Mouse (Mus musculus) lung, adult 2 months (tissue): ENCODE results near the gene Adcy1. TPM values are rescaled to one million over a fixed set of nuclear protein-coding genes. Genes with fewer than 3 reads are reported as not detected.

Experiments used
- DNase-seq: peaks from one replicate; pipeline ENCODE4 v3.0.0; 2022
- H3K4me1 ChIP-seq: fragments of 200-500 bp; 2 replicates; pipeline ENCODE4 v1.6.1; 2011; ENCODE audit warnings: low read length; ENCODE audit not compliant: control insufficient read depth, insufficient read depth
- H3K4me3 ChIP-seq: fragments of 200-500 bp; replicated peaks from 2 replicates; pipeline ENCODE3; 2011; ENCODE audit warnings: low read depth, mild to moderate bottlenecking, control low read depth, low read length; ENCODE audit errors: extremely low read depth
- CTCF ChIP-seq: fragments of 200-500 bp; IDR thresholded peaks from 2 replicates; pipeline ENCODE4 v1.5.1; 2011; ENCODE audit warnings: mild to moderate bottlenecking, low read length, control low read depth; ENCODE audit not compliant: insufficient read depth
- POLR2A ChIP-seq: fragments of 200-500 bp; IDR thresholded peaks from 2 replicates; pipeline ENCODE4 v1.6.1; 2011; ENCODE audit warnings: low read depth, mild to moderate bottlenecking, control low read depth, low read length, borderline replicate concordance; ENCODE audit errors: extremely low read depth
- WGBS: fragments of 180-500 bp; shearing (Covaris S2); methylation state at CpG from one replicate; pipeline ENCODE4 v1.1.7; 2018; 5-methylcytosine and 5-hydroxymethylcytosine counted together
- polyA plus RNA-seq: library from polyadenylated mRNA; depleted of rRNA; stranded (reverse); fragments of >200 nt; gene quantifications from 2 replicates; pipeline ENCODE4 v1.2.3, GENCODE M21; 2012

Adcy1 gene
- polyA plus RNA-seq, 1 experiment = 1.3 TPM

- H3K4me3 ChIP-seq = no peak overlapping the region
- WGBS = 43% methylated on average over 4 of the region's 4 CpGs
- TF ChIP-seq CTCF (no peak), POLR2A (no peak)
- DNase-seq = no peak
- H3K4me1 ChIP-seq = no peaks in the 10 kb centered on the region
These were observed 97.4 kb downstream of the Adcy1 start for GRCm38 (mm10) chr11:7160637-7161101.

- Histone ChIP-seq H3K4me3 (no peak overlapping the region), H3K4me1 (no peaks in the 10 kb centered on the region)
- TF ChIP-seq CTCF (0 out of 2 replicates have a peak, but pooled peaks have one; percentile 26), POLR2A (no peak)
- DNase-seq = no peak
- WGBS = 77% methylated on average over 8 of the region's 8 CpGs
These were observed 98.3 kb downstream of the Adcy1 start for GRCm38 (mm10) chr11:7161502-7162174.

- 68% methylated on average over 4 of the region's 4 CpGs for WGBS
- TF ChIP-seq CTCF (no peak), POLR2A (no peak)
- no peaks in the 10 kb centered on the region for H3K4me1 ChIP-seq
These were observed 101.1 kb downstream of the Adcy1 start for GRCm38 (mm10) chr11:7164416-7164815.

GRCm38 (mm10) chr11:7169645-7170044, 106.4 kb downstream of the Adcy1 start:
- DNase-seq = no peak
- no peak for TF ChIP-seq POLR2A
- TF ChIP-seq CTCF = no peak
- Histone ChIP-seq H3K4me3 (no peak overlapping the region), H3K4me1 (no peaks in the 10 kb centered on the region)
- WGBS = 95% methylated on average over 1 of the region's 1 CpGs

More at GRCm38 (mm10) chr11:7164416-7164815, 101.1 kb downstream of the Adcy1 start:
- no peak overlapping the region for H3K4me3 ChIP-seq
- no peak for DNase-seq

- peak; percentile 41 for DNase-seq
- H3K4me1 ChIP-seq = no peaks in the 10 kb centered on the region
- TF ChIP-seq POLR2A (no peak), CTCF (no peak)
- WGBS = 68% methylated on average over 6 of the region's 6 CpGs
- H3K4me3 ChIP-seq = no peak overlapping the region
These were observed 110.4 kb downstream of the Adcy1 start for GRCm38 (mm10) chr11:7173664-7174063.

- no peak overlapping the region for H3K4me3 ChIP-seq
- DNase-seq = no peak
- TF ChIP-seq POLR2A (no peak), CTCF (no peak)
- no peaks in the 10 kb centered on the region for H3K4me1 ChIP-seq
- WGBS = 53% methylated on average over 4 of the region's 4 CpGs
These were observed 115.4 kb downstream of the Adcy1 start for GRCm38 (mm10) chr11:7178724-7179123.

- Histone ChIP-seq H3K4me3 (no peak overlapping the region), H3K4me1 (no peaks in the 10 kb centered on the region)
- 54% methylated on average over 2 of the region's 2 CpGs for WGBS
- TF ChIP-seq CTCF = no peak
- TF ChIP-seq POLR2A = no peak
- DNase-seq = no peak
These were observed 116.0 kb downstream of the Adcy1 start for GRCm38 (mm10) chr11:7179276-7179675.

GRCm38 (mm10) chr11:7182409-7183042, 119.2 kb downstream of the Adcy1 start:
- no peak for TF ChIP-seq CTCF
- TF ChIP-seq POLR2A = no peak
- Histone ChIP-seq H3K4me1 (no peaks in the 10 kb centered on the region), H3K4me3 (no peak overlapping the region)
- WGBS = 58% methylated on average over 8 of the region's 8 CpGs
- no peak for DNase-seq

- DNase-seq = no peak
- Histone ChIP-seq H3K4me3 (no peak overlapping the region), H3K4me1 (no peaks in the 10 kb centered on the region)
- 54% methylated on average over 1 of the region's 1 CpGs for WGBS
- TF ChIP-seq POLR2A (no peak), CTCF (no peak)
These were observed 121.1 kb downstream of the Adcy1 start for GRCm38 (mm10) chr11:7184420-7184819.

- H3K4me1 ChIP-seq = no peaks in the 10 kb centered on the region
- 67% methylated on average over 8 of the region's 8 CpGs for WGBS
- no peak overlapping the region for H3K4me3 ChIP-seq
- no peak for DNase-seq
- TF ChIP-seq CTCF (no peak), POLR2A (no peak)
These were observed 124.2 kb downstream of the Adcy1 start for GRCm38 (mm10) chr11:7187472-7187871.
